Mouse (Mus musculus) heart, postnatal 0 days (tissue): Measurements from ENCODE around the gene Zfyve9. TPM values are rescaled to one million over a fixed set of nuclear protein-coding genes. Genes with fewer than 3 reads are reported as not detected.

Experiments
- ATAC-seq: fragments of 200-750 bp; cut with Nextera tagmentation; 2 replicates; pipeline ENCODE4 v1.8.0; 2017; ENCODE audit warnings: low read depth, moderate number of reproducible peaks, moderate library complexity; ENCODE audit not compliant: insufficient read depth
- DNase-seq: peaks from one replicate; pipeline ENCODE4 v3.0.0-alpha.2; 2016; ENCODE audit warnings: low spot score
- H3K27ac ChIP-seq: fragments of 300-500 bp; sonication (generic); 2 replicates; pipeline ENCODE4 v1.5.1; 2014; ENCODE audit warnings: low read depth, mild to moderate bottlenecking
- H3K27me3 ChIP-seq: fragments of 300-500 bp; sonication (generic); 2 replicates; pipeline ENCODE4 v1.6.1; 2014; ENCODE audit warnings: low read length, mixed read lengths; ENCODE audit not compliant: control insufficient read depth, insufficient read depth
- H3K36me3 ChIP-seq: fragments of 300-500 bp; sonication (generic); replicated peaks from 2 replicates; pipeline ENCODE4 v1.6.1; 2014; ENCODE audit warnings: low read length, mixed read lengths; ENCODE audit not compliant: control insufficient read depth, insufficient read depth
- H3K4me1 ChIP-seq: fragments of 300-500 bp; sonication (generic); 2 replicates; pipeline ENCODE4 v1.6.1; 2014; ENCODE audit warnings: antibody characterized with exemption; ENCODE audit not compliant: control insufficient read depth, insufficient read depth
- H3K4me2 ChIP-seq: fragments of 300-500 bp; sonication (generic); 2 replicates; pipeline ENCODE4 v1.6.1; 2014; ENCODE audit warnings: low read depth, mild to moderate bottlenecking, low read length, moderate library complexity
- H3K4me3 ChIP-seq: fragments of 300-500 bp; sonication (generic); 2 replicates; pipeline ENCODE4 v1.5.1; 2014; ENCODE audit warnings: low read depth, low read length
- H3K9ac ChIP-seq: fragments of 300-500 bp; sonication (generic); replicated peaks from 2 replicates; pipeline ENCODE4 v1.6.1; 2014; ENCODE audit warnings: low read depth, low read length, mixed read lengths
- H3K9me3 ChIP-seq: fragments of 300-500 bp; sonication (generic); replicated peaks from 2 replicates; pipeline ENCODE4 v1.6.1; 2016; ENCODE audit warnings: low read length; ENCODE audit not compliant: control insufficient read depth
- CTCF ChIP-seq: IDR thresholded peaks from 2 replicates; pipeline ENCODE4 v1.5.1; 2016; ENCODE audit warnings: antibody characterized with exemption, control low read depth, low read depth
- EP300 ChIP-seq: IDR thresholded peaks from 2 replicates; pipeline ENCODE4 v1.6.1; 2016; ENCODE audit warnings: antibody characterized with exemption, low read depth
- WGBS: fragments of 180-500 bp; shearing (Covaris S2); extraction: QIAGEN DNeasy Blood & Tissue Kit; methylation state at CpG from one replicate; pipeline ENCODE4 v1.1.7; 2014; 5-methylcytosine and 5-hydroxymethylcytosine counted together
- polyA plus RNA-seq: library from polyadenylated mRNA; unstranded; fragments of >200 nt; fragmentation: Nextera tagmentation; extraction: Ambion mirVana; gene quantifications from 2 replicates; pipeline ENCODE4 v1.2.1, GENCODE M21; 2015
- total RNA-seq: library from RNA; depleted of rRNA; stranded (reverse); fragments of >200 nt; gene quantifications from 2 replicates; pipeline ENCODE4 v1.2.3, GENCODE M21; 2014; ENCODE audit warnings: low replicate concordance; rRNA removed

Zfyve9 gene
- total RNA-seq = 9.8 and 10.8 TPM in 2 replicates
- 2.9 and 3.1 TPM in 2 replicates for polyA plus RNA-seq

DNA sequence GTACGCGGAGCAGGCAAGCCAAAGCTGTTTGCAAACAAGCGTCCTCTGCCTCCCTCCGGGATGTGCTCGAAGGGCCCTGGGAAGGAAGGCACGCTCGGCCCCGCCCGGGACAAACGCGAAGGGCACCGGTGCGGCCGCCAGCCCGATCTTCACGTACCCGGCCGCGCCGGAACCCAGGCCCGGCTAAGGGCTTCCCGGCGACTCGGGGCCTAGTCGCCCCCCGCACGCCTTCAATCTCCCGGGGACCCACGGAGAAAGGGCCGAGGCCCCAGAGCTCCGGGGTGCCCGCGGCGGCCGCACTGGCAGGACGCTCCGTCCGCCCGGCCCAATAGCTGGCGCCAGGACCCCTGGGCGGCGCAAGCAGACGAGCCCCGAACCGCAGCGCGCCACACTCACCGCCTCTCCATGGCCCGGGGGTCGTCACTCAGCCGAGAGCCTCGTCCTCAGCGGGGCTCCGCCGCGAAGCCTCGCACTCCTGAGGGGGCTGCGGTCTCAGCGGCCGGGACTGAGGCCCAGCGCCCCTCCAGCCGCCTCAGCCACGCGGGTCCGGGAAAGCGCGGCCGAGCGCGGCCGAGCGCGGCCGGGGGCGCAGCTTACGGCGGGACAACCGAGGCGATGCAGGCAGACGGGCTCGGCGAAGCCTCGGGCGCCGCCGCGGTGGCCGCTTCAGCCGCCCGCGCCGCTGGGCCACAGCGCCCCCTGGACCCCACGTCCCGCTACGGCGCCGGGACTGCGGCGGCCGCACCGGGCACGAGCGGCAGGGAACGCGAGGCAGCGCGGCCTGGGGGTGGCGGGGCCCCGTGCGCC, at the start of gene Zfyve9:
Gene Zfyve9, minus strand, starts transcription at position 742 of the 807 bp plus-strand sequence.
- no peak for TF ChIP-seq EP300
- TF ChIP-seq CTCF = peak; percentile 34

DNA sequence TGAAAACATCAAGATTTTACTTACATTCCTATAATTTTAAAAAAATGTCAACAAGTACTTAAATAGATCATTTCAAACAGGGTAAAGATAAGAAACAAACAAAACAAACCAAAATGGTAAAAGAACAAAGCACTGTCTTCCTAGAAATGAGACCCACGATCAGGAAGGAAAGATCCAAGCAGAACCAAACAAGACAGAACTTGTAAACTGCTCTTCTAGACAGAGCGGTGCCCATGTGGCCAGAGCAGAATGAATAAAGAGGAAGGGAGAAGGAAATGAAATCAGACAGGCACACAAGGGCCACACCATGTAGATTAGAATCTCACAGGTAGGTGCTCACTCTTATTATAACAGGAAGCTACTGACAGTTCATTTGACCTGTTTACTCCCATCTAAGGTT, 46.0 kb upstream of the Zfyve9 start:
- TF ChIP-seq EP300 (no peak), CTCF (no peak)
- Histone ChIP-seq H3K36me3 (peaks cover 66% of the 10 kb centered on the region), H3K9me3 (no peaks in the 10 kb centered on the region), H3K4me1 (peaks cover 7% of the 10 kb centered on the region; the same call in 1 of the 2 replicates), H3K27ac (no peak overlapping the region), H3K27me3 (no peaks in the 10 kb centered on the region), H3K4me3 (no peak overlapping the region), H3K4me2 (no peak overlapping the region), H3K9ac (no peak overlapping the region)
- WGBS = 91% methylated on average over 2 of the region's 2 CpGs
- DNase-seq (no peak), ATAC-seq (no peak)

More for the DNA sequence above, at the start of gene Zfyve9:
- peak; percentile 65 for DNase-seq
- Histone ChIP-seq H3K27ac (peak within 1 kb of the TSS; percentile 94), H3K4me3 (peak within 1 kb of the TSS; percentile 94), H3K4me1 (no peaks in the 10 kb centered on the region), H3K36me3 (no peaks in the 10 kb centered on the region), H3K4me2 (peak within 1 kb of the TSS; percentile 98), H3K27me3 (no peaks in the 10 kb centered on the region), H3K9me3 (no peaks in the 10 kb centered on the region), H3K9ac (peak within 1 kb of the TSS; percentile 97)
- WGBS = under 1% methylated on average over 82 of the region's 111 CpGs
- ATAC-seq = peak; percentile 94

DNA sequence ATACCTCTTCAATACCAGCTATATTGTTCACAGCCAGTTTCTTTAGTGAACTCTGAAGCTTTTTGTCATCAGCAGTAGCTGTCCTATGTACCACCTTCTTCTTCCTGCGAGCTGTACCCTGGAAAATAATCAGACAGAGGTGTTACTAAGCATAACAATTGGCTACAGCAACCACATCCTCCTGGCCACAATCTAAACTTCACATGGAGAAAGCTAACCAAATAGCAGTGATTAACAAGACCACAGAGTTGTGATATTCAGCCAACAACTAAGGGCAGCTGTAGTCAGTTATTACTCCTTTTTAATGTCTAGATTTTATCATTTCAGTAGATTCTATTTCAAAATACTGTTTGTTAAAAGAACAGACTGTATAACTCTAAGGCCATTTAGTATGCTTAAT, 45.5 kb upstream of the Zfyve9 start:
- WGBS = 50% methylated on average over 1 of the region's 1 CpGs
- DNase-seq (no peak), ATAC-seq (no peak)
- Histone ChIP-seq H3K9ac (no peak overlapping the region), H3K4me2 (no peak overlapping the region), H3K27me3 (no peaks in the 10 kb centered on the region), H3K9me3 (no peaks in the 10 kb centered on the region), H3K27ac (no peak overlapping the region), H3K4me3 (no peak overlapping the region), H3K36me3 (peaks cover 69% of the 10 kb centered on the region), H3K4me1 (peaks cover 4% of the 10 kb centered on the region; the same call in 1 of the 2 replicates)
- no peak for TF ChIP-seq EP300
- TF ChIP-seq CTCF = no peak

DNA sequence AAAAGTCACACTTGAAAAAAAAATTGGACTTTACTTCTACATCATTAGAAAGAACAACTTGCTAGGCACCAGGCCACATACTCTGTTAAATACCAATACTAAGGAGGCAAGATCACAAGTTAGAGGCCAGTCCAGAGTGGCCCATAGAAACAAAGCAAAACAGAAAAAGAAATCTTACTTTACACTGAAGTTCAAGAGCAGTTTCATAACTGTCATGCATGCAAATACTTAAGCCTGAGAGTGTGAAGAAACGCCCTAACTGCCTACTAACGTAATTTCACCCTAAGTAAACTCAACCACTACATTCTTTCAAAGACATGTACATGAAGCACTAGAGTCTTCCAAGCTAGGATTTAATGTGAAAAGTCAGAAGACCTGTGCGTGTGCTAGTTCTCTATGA, 45.1 kb upstream of the Zfyve9 start:
- Histone ChIP-seq H3K36me3 (peaks cover 73% of the 10 kb centered on the region), H3K4me1 (no peaks in the 10 kb centered on the region), H3K27ac (no peak overlapping the region), H3K4me3 (no peak overlapping the region), H3K9ac (no peak overlapping the region), H3K4me2 (no peak overlapping the region), H3K9me3 (no peaks in the 10 kb centered on the region), H3K27me3 (no peaks in the 10 kb centered on the region)
- WGBS = 90% methylated on average over 3 of the region's 3 CpGs
- no peak for DNase-seq
- TF ChIP-seq EP300 (no peak), CTCF (no peak)
- ATAC-seq = no peak

DNA sequence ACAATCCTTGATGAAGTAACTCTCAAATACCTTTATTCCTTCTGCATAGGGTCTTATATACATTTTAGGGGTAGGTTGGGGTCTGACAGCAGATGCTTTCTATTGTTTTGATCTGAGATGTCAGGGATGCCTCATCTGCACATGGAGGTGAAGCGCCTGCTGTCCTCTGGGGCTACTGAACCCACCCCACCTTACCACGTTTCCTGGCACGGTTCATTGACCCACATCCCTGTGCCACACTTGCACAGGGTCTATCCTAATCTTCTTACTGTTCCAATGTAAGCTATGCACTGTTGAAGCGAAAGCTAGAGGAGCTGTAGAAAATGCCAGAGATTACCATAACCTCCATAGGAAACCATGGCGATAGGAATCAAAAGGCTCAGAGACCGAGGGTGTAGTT, 31.0 kb upstream of the Zfyve9 start:
- ATAC-seq = no peak
- Histone ChIP-seq H3K27me3 (no peaks in the 10 kb centered on the region), H3K4me2 (no peak overlapping the region), H3K4me1 (no peaks in the 10 kb centered on the region), H3K9ac (no peak overlapping the region), H3K36me3 (peaks cover 6% of the 10 kb centered on the region), H3K27ac (no peak overlapping the region), H3K4me3 (no peak overlapping the region), H3K9me3 (no peaks in the 10 kb centered on the region)
- 73% methylated on average over 6 of the region's 6 CpGs for WGBS
- DNase-seq = no peak
- TF ChIP-seq CTCF (no peak), EP300 (no peak)

DNA sequence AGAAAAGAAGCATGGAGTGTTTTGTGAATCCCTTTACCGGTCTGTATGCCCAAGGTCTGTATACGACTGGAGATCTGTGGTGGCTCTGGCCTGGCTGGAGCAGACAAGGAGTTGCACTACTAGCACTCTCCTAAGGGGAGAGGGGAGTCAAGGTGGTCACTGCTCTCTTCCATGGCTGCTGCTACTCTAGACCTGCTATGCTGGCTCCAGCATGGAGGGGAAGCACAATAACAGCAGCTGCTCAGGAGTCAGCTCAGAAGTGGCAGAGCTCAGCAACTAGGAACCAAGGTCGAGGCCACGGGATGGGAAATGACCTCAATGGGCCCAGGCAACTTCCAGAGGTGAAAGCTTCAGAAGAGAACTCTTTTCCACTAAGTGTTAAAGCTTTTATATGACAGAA, 30.5 kb upstream of the Zfyve9 start:
- no peaks in the 10 kb centered on the region for H3K9me3 ChIP-seq
- H3K27me3 ChIP-seq = no peaks in the 10 kb centered on the region
- H3K9ac ChIP-seq = no peak overlapping the region
- TF ChIP-seq EP300 = no peak
- no peak for TF ChIP-seq CTCF
- no peak overlapping the region for H3K4me3 ChIP-seq
- H3K4me2 ChIP-seq = no peak overlapping the region
- H3K27ac ChIP-seq = no peak overlapping the region
- no peaks in the 10 kb centered on the region for H3K4me1 ChIP-seq
- WGBS = 55% methylated on average over 4 of the region's 4 CpGs
- DNase-seq (no peak), ATAC-seq (no peak)
- peaks cover 6% of the 10 kb centered on the region for H3K36me3 ChIP-seq
